Mouse (Mus musculus): ENCODE results near the gene Son.

DNA sequence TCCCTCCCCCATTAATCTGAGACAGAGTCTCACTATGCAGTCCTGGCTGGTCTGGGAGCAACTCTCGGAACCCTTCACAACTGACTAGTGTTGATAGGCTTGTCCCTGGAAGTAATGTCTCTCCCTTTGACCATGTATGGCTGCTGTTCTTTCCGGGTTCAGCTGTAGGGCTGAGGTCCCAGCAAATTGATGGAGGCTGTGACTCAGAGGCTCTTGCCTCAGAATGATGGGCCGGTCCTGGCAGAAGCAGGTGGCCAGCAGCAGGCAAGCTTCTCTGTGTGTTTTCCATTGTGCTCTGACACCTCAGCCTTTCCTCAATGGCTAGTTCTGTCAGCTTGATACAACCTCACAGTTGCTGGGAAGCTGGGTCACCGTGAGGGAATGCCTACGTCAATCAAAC, 34.8 kb upstream of the Son start:
- TF ChIP-seq CTCF (IDR thresholded peaks at IDR 0.05) (no peak), EP300 (IDR thresholded peaks at IDR 0.05) (no peak)
